Mouse (Mus musculus) cerebellum, postnatal 14 days (tissue): ENCODE results near the gene Col13a1.
A peak's percentile ranks its signal among the peaks of the same experiment; 100 is the strongest.

Source experiments
- DNase-seq, 2 experiments: peaks; one replicate each; pipeline ENCODE4 v3.0.0; 2021; ENCODE audit warnings: mixed read lengths in 2 of 2

The Col13a1 gene

GRCm38 (mm10) chr10:61894564-61894963 is 84.3 kb downstream of the Col13a1 start:
- DNase-seq: peak in 1 of 2 experiments; percentile 43

- no peak for DNase-seq
Observed at GRCm38 (mm10) chr10:61891138-61891537, 87.8 kb downstream of the Col13a1 start.

- DNase-seq: no peak
Observed at GRCm38 (mm10) chr10:61890294-61890693, 88.6 kb downstream of the Col13a1 start.

GRCm38 (mm10) chr10:61879427-61879826 is 99.5 kb downstream of the Col13a1 start:
- peak; percentile 42 to 52 for DNase-seq

- DNase-seq: peak; percentile 88 to 93
Observed at GRCm38 (mm10) chr10:61877787-61878186, 101.1 kb downstream of the Col13a1 start.

- peak; percentile 71 to 73 for DNase-seq
Observed at GRCm38 (mm10) chr10:61869796-61870195, 109.1 kb downstream of the Col13a1 start.

- no peak for DNase-seq
Observed at GRCm38 (mm10) chr10:61866045-61866580, 112.8 kb downstream of the Col13a1 start.

- DNase-seq: peak; percentile 38 to 56
Observed at GRCm38 (mm10) chr10:61859451-61859850, 119.5 kb downstream of the Col13a1 start.

GRCm38 (mm10) chr10:61855139-61855675 is 123.7 kb downstream of the Col13a1 start:
- DNase-seq: no peak

GRCm38 (mm10) chr10:61852824-61853223 is 126.1 kb downstream of the Col13a1 start:
- no peak for DNase-seq

GRCm38 (mm10) chr10:61848553-61848952 is 130.4 kb downstream of the Col13a1 start:
- DNase-seq: no peak

- DNase-seq: no peak
Observed at GRCm38 (mm10) chr10:61845476-61845875, 133.4 kb downstream of the Col13a1 start.

- DNase-seq: no peak
Observed at GRCm38 (mm10) chr10:61844475-61844874, 134.4 kb downstream of the Col13a1 start.

GRCm38 (mm10) chr10:61842261-61842660 is 136.6 kb downstream of the Col13a1 start:
- no peak for DNase-seq

GRCm38 (mm10) chr10:61839326-61839725 is 139.6 kb downstream of the Col13a1 start:
- peak in 1 of 2 experiments; percentile 29 for DNase-seq

GRCm38 (mm10) chr10:61838769-61839168 is 140.1 kb downstream of the Col13a1 start:
- DNase-seq: peak; percentile 75 to 77

GRCm38 (mm10) chr10:61837286-61837685 is 141.6 kb downstream of the Col13a1 start:
- DNase-seq: no peak

GRCm38 (mm10) chr10:61834288-61834687 is 144.6 kb downstream of the Col13a1 start:
- DNase-seq: no peak

GRCm38 (mm10) chr10:61832713-61833112 is 146.2 kb downstream of the Col13a1 start:
- peak; percentile 55 to 57 for DNase-seq

GRCm38 (mm10) chr10:61831741-61832140 is 147.2 kb downstream of the Col13a1 start:
- DNase-seq: no peak

- DNase-seq: no peak
Observed at GRCm38 (mm10) chr10:61831251-61831650, 147.7 kb downstream of the Col13a1 start.

GRCm38 (mm10) chr10:61830817-61831216 is 148.1 kb downstream of the Col13a1 start:
- no peak for DNase-seq

GRCm38 (mm10) chr10:61829046-61829445 is 149.9 kb downstream of the Col13a1 start:
- no peak for DNase-seq

GRCm38 (mm10) chr10:61827950-61828936 is 150.7 kb downstream of the Col13a1 start:
- no peak for DNase-seq
